Mouse (Mus musculus): ENCODE results near the gene Mafg.
"Not testable (repeated sequence)": the region's sequence is repeated elsewhere in the genome, so short reads cannot be mapped to it uniquely, and the experiment has no call there.

Gene Mafg

GRCm38 (mm10) chr11:120583937-120584336 is 49.5 kb downstream of the Mafg start:
- no peak for DNase-seq

GRCm38 (mm10) chr11:120582982-120583293 is 50.5 kb downstream of the Mafg start:
- not testable (repeated sequence) for DNase-seq

GRCm38 (mm10) chr11:120582268-120582981 is 51.0 kb downstream of the Mafg start:
- peak in 1 of 2 experiments; percentile 57 for DNase-seq

GRCm38 (mm10) chr11:120581490-120582267 is 51.7 kb downstream of the Mafg start, which contains the start of gene Arhgdia:
Gene Arhgdia, minus strand, starts transcription at chr11:120581624.
- peak; percentile 86 to 89 for DNase-seq

GRCm38 (mm10) chr11:120580871-120581331 is 52.5 kb downstream of the Mafg start:
- DNase-seq: peak; percentile 50 to 54

- DNase-seq: peak; percentile 43 to 51
Observed at GRCm38 (mm10) chr11:120580190-120580589, 53.2 kb downstream of the Mafg start.

GRCm38 (mm10) chr11:120579316-120580107 is 53.9 kb downstream of the Mafg start:
- peak; percentile 67 to 78 for DNase-seq

- peak in 1 of 2 experiments; percentile 18 for DNase-seq
Observed at GRCm38 (mm10) chr11:120578694-120579243, 54.6 kb downstream of the Mafg start.

GRCm38 (mm10) chr11:120578024-120578693 is 55.2 kb downstream of the Mafg start:
- no peak for DNase-seq

GRCm38 (mm10) chr11:120577211-120578023 is 56.0 kb downstream of the Mafg start:
- DNase-seq: no peak

- no peak for DNase-seq
Observed at GRCm38 (mm10) chr11:120576365-120576981, 56.9 kb downstream of the Mafg start.

- no peak for DNase-seq
Observed at GRCm38 (mm10) chr11:120575940-120576339, 57.5 kb downstream of the Mafg start.

All from lung, adult 18-20 months (tissue).